Mouse (Mus musculus) ES-Bruce4 (cell line): ENCODE data around the gene Abca3. TPM values are rescaled to one million over a fixed set of nuclear protein-coding genes. Genes with fewer than 3 reads are reported as not detected.

Experiments
- polyA plus RNA-seq: library from polyadenylated mRNA; stranded (reverse); fragments of >200 nt; gene quantifications from 2 replicates; pipeline ENCODE4 v1.2.4, GENCODE M21; 2011; ENCODE audit warnings: low read depth; ENCODE audit not compliant: missing spikeins, insufficient read depth, insufficient read length

The Abca3 gene
- polyA plus RNA-seq, 1 experiment: 15.4 TPM

Other genes starting within 250 kb of the Abca3 start
- gene Pdpk1, start 201.0 kb upstream of the Abca3 start, polyA plus RNA-seq: 44.7 and 45.0 TPM in 2 replicates
- gene Amdhd2, start 188.2 kb upstream of the Abca3 start, polyA plus RNA-seq: 25.3 and 30.4 TPM in 2 replicates
- 254 and 307 TPM in 2 replicates for gene Atp6v0c, start 182.2 kb upstream of the Abca3 start, polyA plus RNA-seq
- 14.4 and 16.6 TPM in 2 replicates for gene Tbc1d24, start 146.4 kb upstream of the Abca3 start, polyA plus RNA-seq
- gene Ntn3, start 142.4 kb upstream of the Abca3 start, polyA plus RNA-seq: 0.88 and 0.96 TPM in 2 replicates
- 21.0 and 24.5 TPM in 2 replicates for gene Tedc2, start 131.1 kb upstream of the Abca3 start, polyA plus RNA-seq
- gene Ccnf, start 100.5 kb upstream of the Abca3 start, polyA plus RNA-seq: 133 and 151 TPM in 2 replicates
- not detected in 2 replicates for gene Abca17, start 882 bp upstream of the Abca3 start, polyA plus RNA-seq
- gene Rnps1, start 62.6 kb downstream of the Abca3 start, polyA plus RNA-seq: 323 and 334 TPM in 2 replicates
- 46.4 and 46.7 TPM in 2 replicates for gene Eci1, start 74.7 kb downstream of the Abca3 start, polyA plus RNA-seq
- gene Dnase1l2, start 91.2 kb downstream of the Abca3 start, polyA plus RNA-seq: 0.42 and 0.99 TPM in 2 replicates
- 13.0 and 15.3 TPM in 2 replicates for gene E4f1, start 118.4 kb downstream of the Abca3 start, polyA plus RNA-seq
- gene Pgp, start 118.4 kb downstream of the Abca3 start, polyA plus RNA-seq: 15.4 and 16.4 TPM in 2 replicates
- gene Bricd5, start 121.9 kb downstream of the Abca3 start, polyA plus RNA-seq: not detected in 2 replicates
- gene Mlst8, start 127.1 kb downstream of the Abca3 start, polyA plus RNA-seq: 20.4 and 22.8 TPM in 2 replicates
- gene Caskin1, start 136.7 kb downstream of the Abca3 start, polyA plus RNA-seq: 1.7 and 3.3 TPM in 2 replicates
- 145 and 168 TPM in 2 replicates for gene Traf7, start 176.0 kb downstream of the Abca3 start, polyA plus RNA-seq
- gene Rab26, start 182.3 kb downstream of the Abca3 start, polyA plus RNA-seq: 1.2 and 1.5 TPM in 2 replicates
- 13.0 and 14.8 TPM in 2 replicates for gene Pkd1, start 197.9 kb downstream of the Abca3 start, polyA plus RNA-seq